20 mouse cellular contexts compared by ENCODE assay signal in the genomic region with DNA sequence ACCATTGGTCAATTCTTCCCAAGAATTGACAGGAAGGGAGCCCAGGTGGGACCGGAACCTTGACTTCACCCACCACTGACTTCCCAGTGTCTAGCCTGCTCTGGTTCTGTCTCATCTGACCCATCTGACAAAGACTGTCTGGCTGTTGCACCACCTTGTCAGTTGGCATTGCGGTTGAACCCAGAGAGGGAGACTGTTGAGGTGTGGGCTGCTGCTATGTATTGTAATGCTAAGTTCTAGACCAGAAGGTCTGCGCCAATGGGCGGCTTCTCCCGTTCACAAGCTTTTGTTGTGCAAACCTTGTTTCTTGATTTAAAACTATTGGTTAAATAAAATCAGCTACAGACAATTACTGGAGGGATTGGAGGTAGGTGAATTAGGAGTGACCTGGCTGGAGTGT. TPM values are rescaled to one million over a fixed set of nuclear protein-coding genes. Genes with fewer than 3 reads are reported as not detected.
A peak's percentile ranks its signal among the peaks of the same experiment; 100 is the strongest.
DNase-seq lines count a peak whose midpoint lies in the region; ATAC-seq and TF ChIP-seq lines count a peak whose summit lies in the region.
"Had no signal": no experiment of that assay in that cellular context is flagged by ENCODE, and none has a peak within 500 bp of the region (broad histone marks: within the 10 kb centered on the region; RNA-seq: fewer than 3 reads in every experiment).

No protein-coding gene starts in this region.

- DNase-seq in WW6 (ENCODE audit: low read depth, low spot score), result peak; percentile 67
- DNase-seq in lung, postnatal 0 days (ENCODE audit: low spot score), result no peak
- DNase-seq in kidney, postnatal 25 days, result no peak
- DNase-seq: adrenal gland, adult 2 months; adrenal gland, postnatal 25 days; cerebellum, adult 2 months; cerebellum, postnatal 10 days; forebrain, postnatal 0 days; gastrocnemius, adult 2 months; gastrocnemius, postnatal 36 days; heart, adult 18-20 months; heart, postnatal 14 days had no signal

- TF ChIP-seq POLR2A in ES-Bruce4 (IDR thresholded peaks at IDR 0.05; ENCODE audit: insufficient read depth, low read length), result peak; percentile 29

- TF ChIP-seq EP300 in ES-Bruce4 (IDR thresholded peaks at IDR 0.05; ENCODE audit: insufficient read depth, low read depth, low read length), result peak; percentile 95
- TF ChIP-seq EP300 in lung, postnatal 0 days (IDR thresholded peaks at IDR 0.05), result no peak

- H3K9me3 ChIP-seq in E14TG2a.4 (ENCODE audit: low read length) (no peaks in the 10 kb centered on the region), ES-Bruce4 (replicated peaks; ENCODE audit: control insufficient read depth, insufficient read depth, low read length, poor library complexity, severe bottlenecking) (no peaks in the 10 kb centered on the region)
- H3K9me3 ChIP-seq in lung, postnatal 0 days (ENCODE audit: low read length), result no peaks in the 10 kb centered on the region
- H3K9me3 ChIP-seq: embryonic facial prominence, embryonic 10.5 days; forebrain, embryonic 13.5 days; heart, embryonic 15.5 days had no signal

- WGBS in lung, postnatal 0 days, result 90% methylated on average over 5 of the region's 5 CpGs

- peak overlapping the region; percentile 77 for H3K27ac ChIP-seq in ES-Bruce4 (ENCODE audit: insufficient read depth, low read length)
- H3K27ac ChIP-seq in lung, postnatal 0 days (ENCODE audit: low read length), result no peak overlapping the region
- H3K27ac ChIP-seq: embryonic facial prominence, embryonic 10.5 days; forebrain, embryonic 13.5 days; heart, embryonic 15.5 days; hindbrain, embryonic 13.5 days; hindbrain, postnatal 0 days had no signal

- no peak for TF ChIP-seq CTCF in E14TG2a.4 (conservative IDR thresholded peaks at IDR 0.05; ENCODE audit: low read length)
- no peak for TF ChIP-seq CTCF in ES-Bruce4 (IDR thresholded peaks at IDR 0.05; ENCODE audit: low read depth, low read length)
- TF ChIP-seq CTCF in lung, postnatal 0 days (IDR thresholded peaks at IDR 0.05), result no peak

- H3K4me1 ChIP-seq in E14TG2a.4 (replicated peaks; ENCODE audit: low read depth, low read length), result peaks cover 91% of the 10 kb centered on the region
- H3K4me1 ChIP-seq in ES-Bruce4 (ENCODE audit: control insufficient read depth, insufficient read depth, low read length), result peaks cover 11% of the 10 kb centered on the region
- H3K4me1 ChIP-seq in lung, postnatal 0 days (ENCODE audit: insufficient read depth, low read depth, low read length), result no peaks in the 10 kb centered on the region
- H3K4me1 ChIP-seq: forebrain, embryonic 13.5 days; hindbrain, embryonic 13.5 days had no signal

- H3K36me3 ChIP-seq in E14TG2a.4 (ENCODE audit: insufficient read depth, low read length), result no peaks in the 10 kb centered on the region
- no peaks in the 10 kb centered on the region for H3K36me3 ChIP-seq in ES-Bruce4 (ENCODE audit: control insufficient read depth, insufficient read depth, low read length, poor library complexity, severe bottlenecking)
- H3K36me3 ChIP-seq in lung, postnatal 0 days (ENCODE audit: insufficient read depth, low read length), result no peaks in the 10 kb centered on the region
- H3K36me3 ChIP-seq: embryonic facial prominence, embryonic 10.5 days; heart, embryonic 15.5 days; hindbrain, embryonic 13.5 days had no signal

- H3K9ac ChIP-seq in ES-Bruce4 (ENCODE audit: low read depth, poor library complexity, severe bottlenecking), result no peak overlapping the region; the same call in 1 of the 2 replicates
- H3K9ac ChIP-seq in lung, postnatal 0 days (replicated peaks; ENCODE audit: low read depth), result no peak overlapping the region
- H3K9ac ChIP-seq: forebrain, embryonic 13.5 days; forebrain, postnatal 0 days; hindbrain, embryonic 13.5 days had no signal

- no peaks in the 10 kb centered on the region for H3K27me3 ChIP-seq in E14TG2a.4 (ENCODE audit: insufficient read depth, low read length)
- no peaks in the 10 kb centered on the region for H3K27me3 ChIP-seq in ES-Bruce4 (ENCODE audit: control insufficient read depth, insufficient read depth, low read length, poor library complexity, severe bottlenecking)
- H3K27me3 ChIP-seq in lung, postnatal 0 days (replicated peaks; ENCODE audit: insufficient read depth, low read length), result no peaks in the 10 kb centered on the region
- H3K27me3 ChIP-seq: forebrain, embryonic 13.5 days; heart, embryonic 15.5 days; hindbrain, embryonic 13.5 days had no signal

- no peak overlapping the region for H3K4me2 ChIP-seq in lung, postnatal 0 days (replicated peaks; ENCODE audit: low read depth, low read length)
- H3K4me2 ChIP-seq: forebrain, embryonic 13.5 days; hindbrain, embryonic 13.5 days had no signal

- ATAC-seq in megakaryocyte progenitor cell, adult 5-6 weeks (replicated peaks; ENCODE audit: poor library complexity), result peak; percentile 50
- no peak for ATAC-seq in lung, postnatal 0 days
- ATAC-seq: forebrain, embryonic 13.5 days; forebrain, postnatal 0 days; hindbrain, postnatal 0 days had no signal

- H3K4me3 ChIP-seq in E14TG2a.4 (replicated peaks; ENCODE audit: low read length) (peak overlapping the region; percentile 57), ES-Bruce4 (ENCODE audit: low read depth, low read length) (no peak overlapping the region)
- no peak overlapping the region for H3K4me3 ChIP-seq in lung, postnatal 0 days (ENCODE audit: low read depth, low read length)
- H3K4me3 ChIP-seq: embryonic facial prominence, embryonic 10.5 days; forebrain, embryonic 13.5 days; heart, embryonic 15.5 days; hindbrain, embryonic 13.5 days had no signal

RNA-seq across cellular contexts. Expression of gene Por, which starts 12.7 kb away (rescaled TPM):
- polyA plus RNA-seq in ES-Bruce4 (2011; ENCODE audit: insufficient read depth, insufficient read length, low read depth, missing spikeins), result 32.3 and 41.4 TPM in 2 replicates
- 12.7 and 21.3 TPM in 2 replicates for total RNA-seq in megakaryocyte progenitor cell, adult 5-6 weeks (2015)
- total RNA-seq in megakaryocyte progenitor cell, adult 5-6 weeks (2017), result 25.2 and 36.5 TPM in 2 replicates
- polyA plus RNA-seq in lung, postnatal 0 days (2015; fragmentation: Nextera tagmentation; extraction: Ambion mirVana), result 130 and 135 TPM in 2 replicates

RNA-seq across cellular contexts. Expression of gene Rhbdd2, which starts 24.7 kb away (rescaled TPM):
- 30.6 and 35.7 TPM in 2 replicates for polyA plus RNA-seq in ES-Bruce4 (2011; ENCODE audit: insufficient read depth, insufficient read length, low read depth, missing spikeins)
- 14.2 and 17.1 TPM in 2 replicates for total RNA-seq in megakaryocyte progenitor cell, adult 5-6 weeks (2015)
- 3.0 and 4.6 TPM in 2 replicates for total RNA-seq in megakaryocyte progenitor cell, adult 5-6 weeks (2017)
- 24.7 and 25.8 TPM in 2 replicates for polyA plus RNA-seq in lung, postnatal 0 days (2015; fragmentation: Nextera tagmentation; extraction: Ambion mirVana)
